In the genomic region with DNA sequence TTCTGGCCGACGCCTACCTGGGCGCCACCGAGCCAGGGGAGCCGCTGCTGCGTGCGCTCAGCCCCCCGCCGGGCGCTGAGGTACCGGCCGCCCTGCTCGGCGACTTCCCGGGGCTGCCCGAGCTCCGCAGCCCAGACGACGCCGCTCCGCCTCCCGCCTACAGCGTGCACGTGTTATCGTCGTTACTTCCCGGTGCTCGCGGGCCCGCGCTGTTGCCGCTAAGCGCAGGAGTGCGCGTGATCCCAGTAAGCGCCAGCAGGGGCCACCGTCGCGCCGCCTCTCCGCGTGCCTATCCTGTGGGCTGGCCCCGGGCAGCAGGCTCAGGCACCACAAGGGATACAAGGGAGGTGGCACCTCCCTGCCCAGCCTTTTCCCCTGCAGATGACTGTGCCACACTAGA, we compare ENCODE assay signal across 7 mouse cellular contexts. TPM values are rescaled to one million over a fixed set of nuclear protein-coding genes. Genes with fewer than 3 reads are reported as not detected.
DNase-seq lines count a peak whose midpoint lies in the region; ATAC-seq and TF ChIP-seq lines count a peak whose summit lies in the region.

No protein-coding gene starts in this region.

- peak overlapping the region; percentile 92 for H3K4me2 ChIP-seq in embryonic facial prominence, embryonic 15.5 days (replicated peaks)
- peak overlapping the region; percentile 91 for H3K4me2 ChIP-seq in kidney, embryonic 14.5 days (replicated peaks; ENCODE audit: low read depth, low read length)
- H3K4me2 ChIP-seq in limb, embryonic 15.5 days, result peak overlapping the region; percentile 93

- H3K9ac ChIP-seq in embryonic facial prominence, embryonic 15.5 days, result no peak overlapping the region
- H3K9ac ChIP-seq in kidney, embryonic 14.5 days (ENCODE audit: low read depth, low read length), result peak overlapping the region; percentile 63
- peak overlapping the region; percentile 23 for H3K9ac ChIP-seq in limb, embryonic 15.5 days

- peak; percentile 73 for TF ChIP-seq CTCF in bone marrow, adult 2 months (IDR thresholded peaks at IDR 0.05; ENCODE audit: control insufficient read depth, insufficient read depth, low read length)

- H3K27ac ChIP-seq in bone marrow, adult 2 months (ENCODE audit: control insufficient read depth, insufficient read depth, low read depth, low read length, poor library complexity), result peak overlapping the region; percentile 90
- H3K27ac ChIP-seq in embryonic facial prominence, embryonic 15.5 days (replicated peaks), result no peak overlapping the region
- H3K27ac ChIP-seq in kidney, embryonic 14.5 days (ENCODE audit: low read depth, low read length), result no peak overlapping the region
- H3K27ac ChIP-seq in limb, embryonic 15.5 days, result no peak overlapping the region

- WGBS in bone marrow, adult 2 months, result under 1% methylated on average over 43 of the region's 43 CpGs
- WGBS in embryonic facial prominence, embryonic 15.5 days, result 1% methylated on average over 43 of the region's 43 CpGs
- 2% methylated on average over 31 of the region's 43 CpGs for WGBS in kidney, embryonic 14.5 days
- WGBS in limb, embryonic 15.5 days, result under 1% methylated on average over 42 of the region's 43 CpGs

- ATAC-seq in embryonic facial prominence, embryonic 15.5 days (ENCODE audit: insufficient number of reproducible peaks, low FRiP score, low TSS enrichment, low read depth), result peak; percentile 89
- peak; percentile 95 for ATAC-seq in kidney, embryonic 14.5 days (ENCODE audit: low FRiP score, low TSS enrichment)
- ATAC-seq in limb, embryonic 15.5 days (ENCODE audit: insufficient number of reproducible peaks, low FRiP score, low TSS enrichment, low read depth), result peak; percentile 89

- H3K27me3 ChIP-seq in embryonic facial prominence, embryonic 15.5 days, result no peaks in the 10 kb centered on the region
- no peaks in the 10 kb centered on the region for H3K27me3 ChIP-seq in kidney, embryonic 14.5 days (ENCODE audit: control insufficient read depth, insufficient read depth, low read length)
- no peaks in the 10 kb centered on the region for H3K27me3 ChIP-seq in limb, embryonic 15.5 days

- no peaks in the 10 kb centered on the region; the same call in 1 of the 2 replicates for H3K4me1 ChIP-seq in bone marrow, adult 2 months (ENCODE audit: control insufficient read depth, insufficient read depth, low read length)
- peaks cover 9% of the 10 kb centered on the region; the same call in 1 of the 2 replicates for H3K4me1 ChIP-seq in embryonic facial prominence, embryonic 15.5 days
- H3K4me1 ChIP-seq in kidney, embryonic 14.5 days (ENCODE audit: control insufficient read depth, insufficient read depth, low read length), result no peaks in the 10 kb centered on the region
- H3K4me1 ChIP-seq in limb, embryonic 15.5 days, result peaks cover 9% of the 10 kb centered on the region; the same call in 1 of the 2 replicates

- DNase-seq in heart, adult 9 months (ENCODE audit: low spot score in 2 of 2), result peak; percentile 87 to 88
- DNase-seq in monocyte, adult 2 months (ENCODE audit: low read depth in 1 of 2, low spot score in 2 of 2), result peak; percentile 73 to 89
- DNase-seq in spleen, postnatal 36 days (ENCODE audit: low spot score in 2 of 2), result peak; percentile 86

- peaks cover 3% of the 10 kb centered on the region; the same call in 1 of the 2 replicates for H3K36me3 ChIP-seq in embryonic facial prominence, embryonic 15.5 days
- no peaks in the 10 kb centered on the region; the same call in 1 of the 2 replicates for H3K36me3 ChIP-seq in kidney, embryonic 14.5 days (ENCODE audit: control insufficient read depth, insufficient read depth, low read length)
- H3K36me3 ChIP-seq in limb, embryonic 15.5 days, result peaks cover 10% of the 10 kb centered on the region

- H3K9me3 ChIP-seq in embryonic facial prominence, embryonic 15.5 days (replicated peaks), result no peaks in the 10 kb centered on the region; the same call in 1 of the 2 replicates
- peaks cover 4% of the 10 kb centered on the region for H3K9me3 ChIP-seq in kidney, embryonic 14.5 days (ENCODE audit: control insufficient read depth, low read length)
- H3K9me3 ChIP-seq in limb, embryonic 15.5 days, result no peaks in the 10 kb centered on the region

- H3K4me3 ChIP-seq in bone marrow, adult 2 months (replicated peaks; ENCODE audit: control insufficient read depth, low read depth, low read length), result peak overlapping the region; percentile 70
- peak overlapping the region; percentile 47 for H3K4me3 ChIP-seq in embryonic facial prominence, embryonic 15.5 days (replicated peaks)
- H3K4me3 ChIP-seq in kidney, embryonic 14.5 days (ENCODE audit: low read length), result peak overlapping the region; percentile 45
- H3K4me3 ChIP-seq in limb, embryonic 15.5 days, result peak overlapping the region; percentile 51

- TF ChIP-seq POLR2A in bone marrow, adult 2 months (IDR thresholded peaks at IDR 0.05; ENCODE audit: borderline replicate concordance, control insufficient read depth, low read depth, low read length), result peak; percentile 29; the same call in 1 of the 2 replicates

RNA-seq across cellular contexts. Expression of a gene that starts 0.4 kb away (rescaled TPM):
- polyA plus RNA-seq in bone marrow, adult 2 months (2011; ENCODE audit: insufficient read depth, insufficient read length, low replicate concordance, missing spikeins), result 1.1 TPM in 1 of 2 replicates, not detected in the other
- 0.47 and 0.65 TPM in 2 replicates for polyA plus RNA-seq in embryonic facial prominence, embryonic 15.5 days (2015; fragmentation: Nextera tagmentation; extraction: Ambion mirVana)
- 0.51 and 0.53 TPM in 2 replicates for polyA plus RNA-seq in kidney, embryonic 14.5 days (2014; fragmentation: Nextera tagmentation; extraction: Ambion mirVana)
- polyA plus RNA-seq in limb, embryonic 15.5 days (2015; fragmentation: Nextera tagmentation; extraction: Ambion mirVana), result 0.12 and 0.28 TPM in 2 replicates

RNA-seq across cellular contexts. Expression of a gene that starts 25.3 kb away (rescaled TPM):
- polyA plus RNA-seq in bone marrow, adult 2 months (2011; ENCODE audit: insufficient read depth, insufficient read length, low replicate concordance, missing spikeins), result not detected in 2 replicates
- polyA plus RNA-seq in embryonic facial prominence, embryonic 15.5 days (2015; fragmentation: Nextera tagmentation; extraction: Ambion mirVana), result 1.8 and 3.8 TPM in 2 replicates
- polyA plus RNA-seq in kidney, embryonic 14.5 days (2014; fragmentation: Nextera tagmentation; extraction: Ambion mirVana), result not detected in 2 replicates
- 0.78 and 1.3 TPM in 2 replicates for polyA plus RNA-seq in limb, embryonic 15.5 days (2015; fragmentation: Nextera tagmentation; extraction: Ambion mirVana)
